Mouse (Mus musculus): ENCODE results near the gene Aldh1b1. TPM values are rescaled to one million over a fixed set of nuclear protein-coding genes. Genes with fewer than 3 reads are reported as not detected.

Aldh1b1 gene
- polyA plus RNA-seq, 1 experiment, result 9.8 TPM

DNA sequence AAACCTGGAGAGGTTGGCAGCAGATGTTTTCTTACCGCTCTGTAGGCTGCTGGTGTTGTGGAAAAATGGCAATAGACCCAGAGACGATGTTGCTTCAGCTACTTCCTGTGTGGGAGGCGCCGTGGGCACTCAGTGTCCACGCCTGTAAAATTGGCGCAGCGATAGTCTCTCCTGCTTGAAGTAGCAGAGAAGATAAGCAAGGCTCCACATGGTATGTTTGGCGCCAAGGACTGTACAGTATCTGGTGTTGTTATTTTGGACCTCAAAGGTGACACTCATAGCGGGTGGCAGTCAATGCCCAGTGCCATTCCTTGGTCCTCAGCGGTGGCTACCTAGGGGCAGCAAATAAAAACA, 34.7 kb upstream of the Aldh1b1 start:
- no peak for DNase-seq (ENCODE audit: low read depth)
- TF ChIP-seq CTCF (IDR thresholded peaks at IDR 0.05; ENCODE audit: borderline replicate concordance, extremely low read depth, insufficient read depth, insufficient read length) (no peak), POLR2A (IDR thresholded peaks at IDR 0.05; ENCODE audit: borderline replicate concordance, extremely low read depth, insufficient read depth, insufficient read length, poor library complexity, severe bottlenecking) (no peak)

DNA sequence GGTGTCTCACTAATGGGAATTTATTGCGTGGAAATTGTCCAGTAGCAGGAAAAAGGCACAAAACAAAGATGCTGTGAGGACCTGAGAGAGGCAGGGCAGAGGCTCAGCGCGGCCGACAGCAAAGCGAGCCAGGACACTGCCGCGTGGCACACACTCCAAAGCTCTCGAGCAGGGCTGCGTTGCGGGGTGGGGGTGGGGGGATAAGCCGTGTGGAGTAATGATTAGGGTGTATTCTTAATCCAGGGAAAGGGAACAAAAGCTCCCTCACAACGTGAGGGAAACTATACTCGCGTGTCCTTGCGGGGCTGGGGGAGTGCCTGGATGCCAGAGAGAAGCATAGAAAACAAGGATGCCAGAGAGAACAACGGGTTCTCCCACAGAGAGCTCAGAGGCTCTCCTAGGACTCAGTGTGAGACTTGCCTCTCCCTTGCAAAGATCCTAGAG, 33.7 kb upstream of the Aldh1b1 start:
- TF ChIP-seq POLR2A (IDR thresholded peaks at IDR 0.05; ENCODE audit: borderline replicate concordance, extremely low read depth, insufficient read depth, insufficient read length, poor library complexity, severe bottlenecking) (no peak), CTCF (IDR thresholded peaks at IDR 0.05; ENCODE audit: borderline replicate concordance, extremely low read depth, insufficient read depth, insufficient read length) (no peak)
- DNase-seq (ENCODE audit: low read depth), result peak; percentile 68

DNA sequence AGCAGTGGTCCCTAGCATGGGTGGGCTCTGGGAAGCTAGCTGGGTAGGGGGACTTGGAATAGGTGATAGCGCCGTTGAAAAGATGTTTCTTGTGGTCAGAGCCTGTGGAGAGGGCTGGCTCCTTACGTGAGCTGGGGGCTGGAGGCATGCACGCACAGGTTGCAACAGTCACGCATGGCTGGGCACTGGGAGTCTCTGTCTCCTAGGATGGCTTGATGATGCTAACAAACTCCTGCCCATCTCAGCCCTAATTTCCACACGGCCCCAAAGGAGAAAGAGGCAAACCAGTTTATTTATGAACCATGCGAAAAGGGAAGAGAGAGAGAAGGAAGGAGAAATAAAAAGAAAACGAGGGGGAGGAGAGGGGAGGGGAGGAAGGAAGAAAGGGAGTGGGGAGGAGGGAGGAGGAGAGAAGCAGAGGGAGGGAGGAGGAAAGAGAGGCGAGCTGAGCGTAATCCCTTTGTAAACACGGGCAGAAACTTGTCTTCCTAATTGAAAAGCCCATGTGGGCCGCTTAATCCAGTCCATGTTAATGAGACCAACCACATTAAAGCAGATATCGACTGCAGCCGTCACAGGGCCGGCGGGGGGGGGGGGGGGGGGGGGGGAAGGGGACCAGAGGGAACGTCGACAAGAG, 33.1 kb upstream of the Aldh1b1 start:
- no peak for TF ChIP-seq POLR2A (IDR thresholded peaks at IDR 0.05; ENCODE audit: borderline replicate concordance, extremely low read depth, insufficient read depth, insufficient read length, poor library complexity, severe bottlenecking)
- peak; percentile 88 for DNase-seq (ENCODE audit: low read depth)

DNA sequence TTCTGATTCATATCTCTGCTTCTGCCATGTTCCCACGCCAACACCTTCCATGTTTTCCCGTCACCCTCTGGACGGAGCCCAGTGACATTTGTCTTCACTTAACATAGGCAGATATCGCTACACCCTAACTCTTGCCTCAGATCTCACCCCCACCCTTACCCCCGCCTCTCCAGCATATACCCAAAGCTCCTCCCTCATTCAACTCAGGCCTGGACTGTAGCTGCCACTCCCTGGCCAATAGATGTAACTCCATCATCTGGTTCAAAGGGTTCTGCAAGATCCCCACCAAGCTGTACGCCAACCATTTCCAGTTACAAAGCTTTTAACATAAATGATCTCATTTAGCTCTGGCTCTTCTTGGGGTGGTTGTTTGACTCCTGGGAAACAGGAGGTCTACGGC, 32.0 kb upstream of the Aldh1b1 start:
- no peak for TF ChIP-seq CTCF (IDR thresholded peaks at IDR 0.05; ENCODE audit: borderline replicate concordance, extremely low read depth, insufficient read depth, insufficient read length)
- no peak for TF ChIP-seq POLR2A (IDR thresholded peaks at IDR 0.05; ENCODE audit: borderline replicate concordance, extremely low read depth, insufficient read depth, insufficient read length, poor library complexity, severe bottlenecking)
- DNase-seq (ENCODE audit: low read depth), result peak; percentile 43

DNA sequence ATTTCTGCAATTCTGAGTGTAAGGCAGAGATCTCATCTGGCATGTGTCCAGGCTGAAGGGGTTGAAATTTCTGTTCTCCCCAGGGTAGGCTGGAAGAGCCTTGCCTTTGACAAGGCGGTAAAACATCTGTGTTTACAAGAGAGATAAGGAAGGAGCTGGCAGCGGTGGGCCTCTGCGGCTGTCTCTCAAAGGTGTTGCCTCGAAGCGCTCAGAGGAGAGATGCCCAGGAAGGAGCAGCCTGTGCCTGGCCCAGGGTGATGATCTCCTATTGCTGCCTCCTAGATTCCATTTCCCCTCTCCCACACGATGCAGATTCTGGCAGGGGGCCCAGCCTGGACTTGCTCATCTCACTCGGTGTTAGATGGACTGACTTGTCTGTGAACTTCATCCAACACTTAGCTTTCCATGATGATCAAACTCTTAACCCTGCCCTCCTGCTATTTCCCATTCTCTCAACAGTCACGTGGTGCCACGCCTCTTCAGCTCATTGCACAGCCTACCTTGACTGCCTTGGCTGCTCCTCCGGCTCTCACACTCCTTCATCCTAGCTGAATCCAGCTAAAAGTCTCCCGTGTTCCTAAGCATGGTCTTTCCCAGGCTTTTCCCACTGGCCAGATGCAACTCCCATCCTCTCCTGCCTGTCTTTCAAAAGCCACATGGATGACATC, 30.8 kb upstream of the Aldh1b1 start:
- DNase-seq (ENCODE audit: low read depth), result peak; percentile 44
- TF ChIP-seq CTCF (IDR thresholded peaks at IDR 0.05; ENCODE audit: borderline replicate concordance, extremely low read depth, insufficient read depth, insufficient read length) (no peak), POLR2A (IDR thresholded peaks at IDR 0.05; ENCODE audit: borderline replicate concordance, extremely low read depth, insufficient read depth, insufficient read length, poor library complexity, severe bottlenecking) (no peak)

- TF ChIP-seq CTCF (IDR thresholded peaks at IDR 0.05; ENCODE audit: borderline replicate concordance, extremely low read depth, insufficient read depth, insufficient read length) (no peak), POLR2A (IDR thresholded peaks at IDR 0.05; ENCODE audit: borderline replicate concordance, extremely low read depth, insufficient read depth, insufficient read length, poor library complexity, severe bottlenecking) (no peak)
- peak; percentile 32 for DNase-seq (ENCODE audit: low read depth)
These were observed 29.7 kb upstream of the Aldh1b1 start for GRCm38 (mm10) chr4:45769141-45769540.

DNA sequence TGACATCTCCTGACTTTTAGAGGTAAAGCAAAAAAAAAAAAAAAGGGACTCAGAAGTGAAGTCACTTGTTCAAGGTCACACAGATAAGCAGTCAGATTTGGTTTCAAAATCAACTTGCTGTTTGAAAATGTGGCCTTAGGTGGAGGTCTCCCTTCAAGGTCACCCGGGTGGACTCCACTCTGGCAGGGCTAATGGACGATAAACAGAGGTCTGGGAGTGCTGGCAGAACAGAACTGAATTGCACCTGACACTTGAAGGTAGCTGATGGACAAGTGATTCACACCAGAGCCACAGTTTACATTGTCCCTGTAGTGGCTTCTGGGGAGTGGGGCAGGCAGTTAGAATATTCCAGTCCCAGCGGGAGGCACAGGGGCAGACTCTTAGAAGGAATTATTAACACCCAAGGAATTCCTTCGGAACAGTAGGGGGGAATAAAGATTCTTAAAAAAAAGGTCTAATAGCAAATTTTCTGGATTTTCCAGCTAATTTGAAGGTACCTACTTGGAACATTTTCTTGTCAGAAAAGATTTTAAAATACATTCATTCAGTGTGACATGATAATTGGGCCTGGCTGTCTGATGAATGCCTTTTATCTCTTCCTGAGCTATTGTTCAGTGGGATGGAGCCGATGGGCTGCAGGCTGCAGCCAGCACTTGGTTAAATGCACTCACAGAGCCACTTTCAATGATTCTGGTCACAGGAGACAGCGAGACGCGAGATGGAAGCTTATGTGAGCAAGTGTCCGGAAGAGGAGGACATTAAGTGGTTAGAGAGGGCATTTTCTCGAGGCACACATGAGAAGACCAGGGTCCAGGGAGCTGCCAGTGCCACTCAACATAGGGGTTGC, 28.8 kb upstream of the Aldh1b1 start:
- TF ChIP-seq POLR2A (IDR thresholded peaks at IDR 0.05; ENCODE audit: borderline replicate concordance, extremely low read depth, insufficient read depth, insufficient read length, poor library complexity, severe bottlenecking), result no peak
- no peak for TF ChIP-seq CTCF (IDR thresholded peaks at IDR 0.05; ENCODE audit: borderline replicate concordance, extremely low read depth, insufficient read depth, insufficient read length)
- peak; percentile 83 for DNase-seq (ENCODE audit: low read depth)

DNA sequence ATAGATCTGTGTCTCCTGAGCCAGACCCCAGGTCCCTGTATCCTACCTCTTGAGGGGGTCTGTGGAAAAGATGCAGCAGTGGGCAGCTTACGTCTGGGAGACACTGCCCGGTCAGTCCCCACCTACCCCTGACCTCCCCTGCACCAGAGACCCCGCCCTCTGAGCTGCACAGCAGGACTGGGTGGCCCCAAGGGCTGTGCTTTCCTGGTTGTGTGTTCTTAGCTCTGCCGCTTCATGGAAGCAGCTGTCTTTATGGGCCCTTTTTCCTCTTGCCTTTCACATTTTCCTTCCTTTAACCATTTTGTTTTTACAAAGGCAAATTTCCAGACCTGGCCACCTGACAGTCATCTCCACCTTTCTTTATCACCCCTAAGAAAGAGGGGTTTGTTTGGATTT, 28.2 kb upstream of the Aldh1b1 start:
- peak; percentile 44 for DNase-seq (ENCODE audit: low read depth)
- TF ChIP-seq POLR2A (IDR thresholded peaks at IDR 0.05; ENCODE audit: borderline replicate concordance, extremely low read depth, insufficient read depth, insufficient read length, poor library complexity, severe bottlenecking), result no peak
- no peak for TF ChIP-seq CTCF (IDR thresholded peaks at IDR 0.05; ENCODE audit: borderline replicate concordance, extremely low read depth, insufficient read depth, insufficient read length)

GRCm38 (mm10) chr4:45771173-45771572, 27.6 kb upstream of the Aldh1b1 start:
- peak; percentile 67 for DNase-seq (ENCODE audit: low read depth)
- TF ChIP-seq CTCF (IDR thresholded peaks at IDR 0.05; ENCODE audit: borderline replicate concordance, extremely low read depth, insufficient read depth, insufficient read length), result no peak
- TF ChIP-seq POLR2A (IDR thresholded peaks at IDR 0.05; ENCODE audit: borderline replicate concordance, extremely low read depth, insufficient read depth, insufficient read length, poor library complexity, severe bottlenecking), result no peak

DNA sequence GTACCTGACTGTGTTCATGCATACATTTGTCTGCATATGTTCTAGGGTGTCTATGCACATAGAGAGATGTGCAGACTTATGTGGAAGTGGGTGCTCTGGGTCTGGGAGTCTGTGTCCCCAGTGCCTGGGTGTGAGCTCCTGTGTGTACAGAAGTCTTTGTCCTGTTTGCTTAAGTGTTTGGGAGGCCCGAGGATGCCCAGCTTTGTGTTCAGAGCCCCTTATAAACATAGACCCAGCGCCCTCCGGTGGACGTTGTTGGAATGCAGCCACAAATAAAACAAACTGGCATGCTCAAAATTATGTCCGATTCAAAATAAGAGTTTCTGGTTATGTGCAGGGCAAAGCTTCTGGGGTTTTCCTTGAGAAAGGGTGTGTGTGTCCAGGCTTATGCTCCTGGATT, 27.2 kb upstream of the Aldh1b1 start:
- no peak for TF ChIP-seq POLR2A (IDR thresholded peaks at IDR 0.05; ENCODE audit: borderline replicate concordance, extremely low read depth, insufficient read depth, insufficient read length, poor library complexity, severe bottlenecking)
- TF ChIP-seq CTCF (IDR thresholded peaks at IDR 0.05; ENCODE audit: borderline replicate concordance, extremely low read depth, insufficient read depth, insufficient read length), result peak; percentile 85
- peak; percentile 96 for DNase-seq (ENCODE audit: low read depth)

DNA sequence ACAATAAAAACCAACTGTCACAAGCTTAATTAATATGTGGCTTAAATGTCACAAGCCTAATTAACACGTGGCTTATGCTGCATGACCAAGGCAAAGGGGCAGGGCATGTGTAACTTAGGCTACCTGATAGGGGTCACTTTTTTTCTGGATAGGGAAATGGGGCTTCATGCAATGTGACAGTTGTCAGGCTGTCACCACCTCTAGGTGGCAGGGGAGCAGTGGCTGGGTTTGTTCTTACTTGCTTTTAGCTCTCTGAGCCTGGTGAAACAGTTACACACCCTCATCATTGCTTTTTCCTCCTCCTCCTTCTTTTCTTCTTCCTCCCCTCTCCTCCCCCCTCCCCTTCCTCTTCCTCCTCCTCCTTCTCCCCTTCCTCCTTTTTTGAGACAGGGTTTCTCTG, 15.2 kb upstream of the Aldh1b1 start:
- DNase-seq (ENCODE audit: low read depth), result no peak
- TF ChIP-seq CTCF (IDR thresholded peaks at IDR 0.05; ENCODE audit: borderline replicate concordance, extremely low read depth, insufficient read depth, insufficient read length), result no peak
- no peak for TF ChIP-seq POLR2A (IDR thresholded peaks at IDR 0.05; ENCODE audit: borderline replicate concordance, extremely low read depth, insufficient read depth, insufficient read length, poor library complexity, severe bottlenecking)
